Comparison of ENCODE assay signal across 1 mouse cellular context in the genomic region with DNA sequence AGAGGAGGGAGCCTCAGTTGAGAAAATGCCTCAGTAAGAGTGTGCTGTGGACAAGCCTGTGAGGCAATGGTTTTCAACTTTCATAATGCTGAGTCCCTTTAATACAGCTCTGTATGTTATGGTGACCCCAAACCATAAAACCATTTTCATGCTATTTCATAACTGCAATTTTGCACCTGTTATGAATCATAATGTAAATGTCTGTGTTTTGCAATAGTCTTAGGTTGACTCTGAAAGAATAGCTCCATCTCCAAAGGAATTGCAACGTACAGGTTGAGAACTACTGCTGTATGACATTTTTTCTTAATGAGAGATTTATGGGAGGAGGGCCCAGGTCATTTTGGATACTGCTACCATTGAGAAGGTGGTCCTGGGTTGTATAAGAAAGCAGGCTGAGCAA.
TF ChIP-seq lines count a peak whose summit lies in the region.

No protein-coding gene starts in this region.

TF ChIP-seq in C2C12, 6 proteins besides CTCF, POLR2A, EP300 and RAD21:
- TF ChIP-seq FOSL1 (IDR thresholded peaks at IDR 0.05; ENCODE audit: insufficient read depth, low read length, poor library complexity, severe bottlenecking) (no peak), MAX (IDR thresholded peaks at IDR 0.05) (no peak), USF1 (IDR thresholded peaks at IDR 0.05; ENCODE audit: low read depth) (no peak), MYOG (IDR thresholded peaks at IDR 0.05; ENCODE audit: control insufficient read depth, extremely low read depth, insufficient read length) (no peak), MYOD1 (IDR thresholded peaks at IDR 0.05; ENCODE audit: control insufficient read depth, insufficient read length, low read depth) (no peak), CEBPB (IDR thresholded peaks at IDR 0.05; ENCODE audit: low read depth) (peak; percentile 72)
